Mouse (Mus musculus) embryo, embryonic 10 days (tissue): ENCODE results near the gene Zbed5.
"Not testable (repeated sequence)": the region's sequence is repeated elsewhere in the genome, so short reads cannot be mapped to it uniquely, and the experiment has no call there.

Experiments
- DNase-seq: peaks from one replicate; pipeline ENCODE4 v3.0.0-alpha.2; 2015; ENCODE audit warnings: low spot score

Gene Zbed5

DNA sequence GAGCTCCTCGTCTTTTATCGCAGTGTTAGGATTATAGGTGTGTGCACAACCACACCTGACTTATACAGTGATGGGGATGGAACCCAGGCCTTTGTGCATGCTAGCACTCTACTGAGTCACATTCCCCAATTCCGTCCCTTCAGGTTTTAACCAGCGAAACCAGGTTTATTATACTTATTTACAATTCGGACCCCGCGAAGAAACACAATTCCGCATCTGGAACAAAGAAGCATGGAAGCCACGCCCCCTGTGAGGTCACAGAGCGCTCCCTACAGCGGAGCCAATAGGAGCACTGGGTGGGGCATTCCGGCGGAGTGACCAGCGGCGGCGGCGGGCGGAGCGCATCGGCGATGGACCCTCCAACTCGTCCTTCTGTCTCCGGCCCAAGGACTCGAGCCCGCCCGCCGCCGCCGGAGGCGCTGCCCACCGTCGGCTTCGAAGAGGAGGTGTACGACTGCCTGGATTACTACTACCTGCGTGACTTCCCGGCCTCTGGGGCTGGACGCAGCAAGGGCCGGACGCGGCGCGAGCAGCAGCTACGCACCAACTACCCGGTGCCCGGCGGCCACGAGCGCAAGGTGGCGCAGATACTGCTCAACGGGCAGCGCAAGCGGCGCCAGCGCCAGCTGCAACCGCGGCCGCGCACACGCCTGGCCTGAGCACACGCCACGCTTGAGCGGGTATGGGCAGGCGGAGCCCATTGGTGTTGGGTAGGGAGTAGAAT lies 12.9 kb downstream of the Zbed5 start, which contains the start of gene Nupr1l:
Gene Nupr1l (plus strand): TSS at position 299 of the 724 bp plus-strand sequence.
- DNase-seq: peak; percentile 99

GRCm38 (mm10) chr5:129909147-129909546 lies 13.6 kb downstream of the Zbed5 start:
- DNase-seq: no peak

DNA sequence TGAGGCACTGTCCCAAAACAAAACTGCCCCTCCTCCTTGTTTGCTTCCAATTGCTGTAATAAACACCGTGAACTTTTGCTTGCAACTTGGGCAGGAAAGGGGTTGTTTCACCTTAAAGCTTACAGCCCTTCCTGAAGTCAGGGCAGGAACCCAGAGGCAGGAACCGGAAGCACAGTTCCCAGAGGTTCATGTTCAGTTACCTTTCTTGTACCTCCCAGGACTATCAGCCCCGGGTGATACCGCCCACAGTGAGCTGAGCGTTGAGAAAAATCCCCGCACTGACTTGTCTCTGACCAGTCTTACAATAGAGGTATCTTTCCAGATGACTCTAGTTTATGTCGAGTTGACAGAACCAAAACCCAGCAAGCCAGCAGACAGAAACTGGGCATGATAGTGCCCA lies 14.1 kb downstream of the Zbed5 start:
- DNase-seq: no peak

DNA sequence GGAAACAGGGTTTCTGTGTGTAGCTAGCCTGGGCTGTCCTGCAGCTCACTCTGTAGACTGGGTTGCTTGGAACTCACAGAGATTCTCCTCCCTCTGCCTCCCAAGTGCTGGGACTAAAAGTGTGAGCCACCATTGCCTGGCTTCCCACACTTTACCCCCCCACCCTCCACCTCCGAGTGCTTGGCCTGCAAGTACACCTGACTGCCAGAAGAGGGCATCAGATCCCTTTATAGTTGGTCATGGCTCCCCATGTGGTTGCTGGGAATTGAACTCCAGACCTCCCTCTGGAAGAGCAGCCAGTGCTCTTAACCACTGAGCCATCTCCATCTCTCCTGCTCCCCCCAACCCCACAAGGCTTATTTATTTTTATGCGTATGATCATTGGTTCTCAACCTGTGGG lies 18.5 kb downstream of the Zbed5 start:
- peak; percentile 43 for DNase-seq

DNA sequence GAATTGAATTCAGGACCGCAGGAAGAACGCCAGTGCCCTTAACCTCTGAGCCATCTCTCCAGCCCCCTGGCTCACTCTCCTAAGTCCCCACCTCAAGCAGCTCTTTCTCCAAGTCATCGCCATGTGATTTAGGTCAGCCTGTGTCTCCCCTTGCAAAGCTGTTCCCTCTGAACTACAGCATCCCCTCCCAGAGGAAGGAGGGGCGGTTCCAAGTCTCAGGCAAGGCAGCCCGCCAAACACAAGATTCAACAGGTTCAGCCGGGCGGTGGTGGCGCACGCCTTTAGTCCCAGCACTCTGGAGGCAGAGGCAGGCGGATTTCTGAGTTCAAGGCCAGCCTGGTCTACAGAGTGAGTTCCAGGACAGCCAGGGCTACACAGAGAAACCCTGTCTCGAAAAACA lies 20.0 kb downstream of the Zbed5 start:
- DNase-seq: not testable (repeated sequence)

- no peak for DNase-seq
These were observed 22.6 kb downstream of the Zbed5 start for GRCm38 (mm10) chr5:129918065-129918651.

DNA sequence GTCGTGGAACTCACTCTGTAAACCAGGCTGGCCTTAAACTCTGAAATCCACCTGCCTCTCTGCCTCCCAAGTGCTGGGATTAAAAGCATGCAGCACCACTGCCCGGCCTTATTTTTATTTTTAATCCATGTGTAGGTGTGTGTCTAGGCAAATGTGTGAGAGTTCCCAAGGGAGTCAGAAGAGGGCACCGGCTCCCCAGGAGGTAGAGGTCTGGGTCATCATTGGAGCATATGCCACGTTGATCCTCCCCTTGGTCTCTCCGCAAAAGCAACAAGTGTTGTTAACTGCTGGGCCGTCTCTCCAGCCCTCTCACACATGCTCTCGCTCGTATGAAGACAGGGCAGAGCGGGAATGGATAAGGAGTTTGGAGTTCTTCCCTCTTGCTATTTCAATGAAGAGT lies 23.2 kb downstream of the Zbed5 start:
- DNase-seq: no peak

- no peak for DNase-seq
These were observed 23.8 kb downstream of the Zbed5 start for GRCm38 (mm10) chr5:129919320-129919719.

- DNase-seq: no peak
These were observed 26.4 kb downstream of the Zbed5 start for GRCm38 (mm10) chr5:129921972-129922371.

GRCm38 (mm10) chr5:129924820-129925452 lies 29.4 kb downstream of the Zbed5 start:
- DNase-seq: no peak

DNA sequence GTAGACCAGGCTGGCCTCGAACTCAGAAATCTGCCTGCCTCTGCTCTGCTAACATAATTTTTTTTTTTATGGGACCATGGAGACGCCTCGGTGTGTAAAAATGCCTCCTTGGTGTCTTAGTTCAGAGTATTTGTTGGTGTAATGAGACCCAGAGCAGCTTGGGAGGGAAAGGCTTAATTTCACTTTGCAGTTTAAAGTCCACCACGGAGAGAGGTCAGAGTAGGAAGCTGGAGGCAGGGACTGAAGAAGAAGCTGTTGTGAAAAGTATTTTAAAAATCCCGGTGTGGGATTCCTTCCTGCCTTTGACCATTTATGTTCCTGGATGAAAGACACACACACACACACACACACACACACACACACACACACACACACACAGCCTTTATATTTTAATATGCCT lies 30.4 kb downstream of the Zbed5 start:
- DNase-seq: no peak

DNA sequence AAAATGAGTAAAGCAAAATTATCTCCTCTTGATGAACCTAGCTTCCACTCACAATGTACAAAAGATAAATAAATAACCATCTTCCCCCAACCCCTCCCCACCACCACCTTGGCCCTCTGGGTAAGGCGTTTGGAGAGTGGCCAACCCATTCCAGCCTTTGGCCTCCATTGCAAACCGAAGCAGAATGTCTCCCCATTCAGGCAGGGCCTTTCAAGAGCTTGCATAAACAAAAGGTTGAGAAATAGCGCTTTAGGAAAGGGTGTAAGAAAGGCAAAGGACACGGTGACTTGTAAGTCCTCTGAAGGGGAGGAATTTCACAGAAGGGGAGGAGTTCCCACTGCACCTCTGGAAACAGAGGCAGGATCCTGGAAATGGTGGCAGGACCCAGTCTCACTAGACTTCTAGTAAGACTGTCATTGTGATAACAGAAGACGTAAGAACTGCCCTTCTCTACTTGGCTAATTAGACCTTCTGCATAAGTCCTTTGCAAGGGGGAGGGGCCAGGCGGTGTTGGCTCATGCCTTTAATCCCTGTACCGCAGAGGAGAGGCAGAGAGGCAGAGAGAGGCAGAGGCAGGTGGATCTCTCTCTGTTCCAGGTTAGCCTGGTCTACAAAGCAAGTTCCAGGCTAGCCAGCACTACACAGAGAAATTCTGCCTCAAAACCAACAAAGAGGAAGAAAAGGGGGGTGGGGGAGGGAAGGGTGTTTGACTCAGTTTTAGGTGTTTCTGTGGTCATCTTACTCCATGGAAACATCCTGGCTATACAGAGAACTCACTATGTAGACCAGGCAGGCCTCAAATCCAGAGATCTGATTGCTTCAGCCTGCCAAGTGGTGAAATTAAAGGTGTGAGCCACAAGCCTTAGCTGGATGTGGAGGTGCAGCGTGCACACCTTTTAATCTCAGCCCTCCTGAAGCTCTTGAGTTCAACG lies 34.7 kb downstream of the Zbed5 start:
- DNase-seq: no peak

- no peak for DNase-seq
These were observed 41.4 kb downstream of the Zbed5 start for GRCm38 (mm10) chr5:129936941-129937340.

DNA sequence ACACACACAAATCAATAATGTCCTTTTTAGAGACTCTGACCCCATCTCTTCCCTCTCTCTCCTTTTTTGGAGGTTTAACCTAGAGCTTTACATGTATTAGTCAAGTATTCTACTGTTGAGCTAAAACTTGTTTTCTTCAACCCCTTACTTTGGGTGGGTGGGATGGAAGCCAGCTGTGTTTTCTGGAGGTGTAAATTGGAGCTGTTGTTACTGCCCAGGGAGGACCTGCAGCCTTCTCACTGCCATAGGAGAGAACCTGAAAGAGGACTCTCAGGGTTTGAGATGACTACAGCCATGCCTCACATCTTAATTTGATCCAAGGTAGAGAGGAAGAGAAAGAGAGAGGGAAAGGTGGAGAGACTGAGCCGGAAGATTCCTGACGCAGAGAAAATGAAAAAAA lies 44.8 kb downstream of the Zbed5 start:
- no peak for DNase-seq

- DNase-seq: no peak
These were observed 45.4 kb downstream of the Zbed5 start for GRCm38 (mm10) chr5:129940736-129941494.

DNA sequence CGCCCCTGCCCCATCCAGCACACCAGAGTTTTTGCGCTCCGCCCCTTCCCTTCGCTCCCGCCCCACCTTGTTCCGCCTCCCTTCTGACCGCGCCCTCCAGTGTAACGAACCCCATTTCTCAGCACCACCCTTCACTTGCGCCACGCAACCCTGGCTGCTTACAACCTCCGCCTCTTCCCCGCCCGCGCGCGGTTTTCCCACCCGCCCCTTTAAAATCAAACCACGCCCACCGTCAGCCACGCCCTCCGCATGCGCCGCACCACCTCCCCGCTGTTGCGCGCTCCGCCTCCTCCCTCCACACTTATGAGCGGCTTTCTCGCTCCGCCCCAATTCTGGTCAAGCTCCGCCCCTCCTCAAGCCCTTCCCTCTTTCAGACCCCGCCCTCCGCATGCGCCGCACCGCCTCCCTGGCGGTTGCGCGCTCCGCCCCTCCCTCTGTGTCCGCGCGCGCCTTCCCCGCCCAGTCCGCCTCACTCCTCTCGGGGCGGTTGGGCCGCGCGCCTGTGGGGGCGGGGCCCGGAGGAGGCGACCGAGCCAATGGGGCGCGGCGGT lies 46.0 kb downstream of the Zbed5 start, which contains the start of gene Vkorc1l1:
Gene Vkorc1l1 (plus strand): TSS at position 476 of the 551 bp plus-strand sequence.
- DNase-seq: peak; percentile 99

GRCm38 (mm10) chr5:129942073-129942939 lies 46.8 kb downstream of the Zbed5 start:
- DNase-seq: peak; percentile 35

- no peak for DNase-seq
These were observed 47.9 kb downstream of the Zbed5 start for GRCm38 (mm10) chr5:129943402-129943801.

- no peak for DNase-seq
These were observed 52.1 kb downstream of the Zbed5 start for GRCm38 (mm10) chr5:129947528-129948033.

GRCm38 (mm10) chr5:129952143-129952542 lies 56.6 kb downstream of the Zbed5 start:
- DNase-seq: no peak
